Mouse (Mus musculus): ENCODE results near the gene Lrp1. TPM values are rescaled to one million over a fixed set of nuclear protein-coding genes. Genes with fewer than 3 reads are reported as not detected.

Gene Lrp1
- polyA plus RNA-seq, 2 experiments = 146 to 261 TPM

- Histone ChIP-seq H3K4me2 (replicated peaks; ENCODE audit: low read depth, low read length, severe bottlenecking) (no peak overlapping the region), H3K27me3 (ENCODE audit: control insufficient read depth, insufficient read depth, low read length) (no peaks in the 10 kb centered on the region), H3K27ac (replicated peaks; ENCODE audit: low read depth, low read length) (no peak overlapping the region), H3K4me1 (ENCODE audit: control insufficient read depth, insufficient read depth, low read length) (peaks cover under 1% of the 10 kb centered on the region; the same call in 1 of the 2 replicates), H3K4me3 (replicated peaks; ENCODE audit: low read length) (no peak overlapping the region), H3K9ac (ENCODE audit: low read depth, low read length, severe bottlenecking) (no peak overlapping the region), H3K36me3 (ENCODE audit: control insufficient read depth, insufficient read depth, low read length) (peaks cover 96% of the 10 kb centered on the region), H3K9me3 (ENCODE audit: control insufficient read depth, low read length) (no peaks in the 10 kb centered on the region)
- WGBS = 82% methylated on average over 7 of the region's 7 CpGs
- ATAC-seq (ENCODE audit: low FRiP score, low read depth) (no peak), DNase-seq (ENCODE audit: low spot score) (no peak)
- no peak for TF ChIP-seq POLR2A (IDR thresholded peaks at IDR 0.05; ENCODE audit: borderline replicate concordance, extremely low read depth, insufficient read depth, insufficient read length)
Observed at GRCm38 (mm10) chr10:127590831-127591451, 30.0 kb downstream of the Lrp1 start.

- Histone ChIP-seq H3K4me1 (ENCODE audit: control insufficient read depth, insufficient read depth, low read length) (no peaks in the 10 kb centered on the region), H3K36me3 (ENCODE audit: control insufficient read depth, insufficient read depth, low read length) (peaks cover 96% of the 10 kb centered on the region), H3K9me3 (ENCODE audit: control insufficient read depth, low read length) (no peaks in the 10 kb centered on the region), H3K9ac (ENCODE audit: low read depth, low read length, severe bottlenecking) (no peak overlapping the region), H3K27ac (replicated peaks; ENCODE audit: low read depth, low read length) (no peak overlapping the region), H3K27me3 (ENCODE audit: control insufficient read depth, insufficient read depth, low read length) (no peaks in the 10 kb centered on the region), H3K4me3 (replicated peaks; ENCODE audit: low read length) (no peak overlapping the region), H3K4me2 (replicated peaks; ENCODE audit: low read depth, low read length, severe bottlenecking) (no peak overlapping the region)
- TF ChIP-seq POLR2A (IDR thresholded peaks at IDR 0.05; ENCODE audit: borderline replicate concordance, extremely low read depth, insufficient read depth, insufficient read length) = no peak
- ATAC-seq (ENCODE audit: low FRiP score, low read depth) = no peak
- 88% methylated on average over 12 of the region's 12 CpGs for WGBS
- no peak for DNase-seq (ENCODE audit: low spot score)
Observed at GRCm38 (mm10) chr10:127590256-127590655, 30.7 kb downstream of the Lrp1 start.

GRCm38 (mm10) chr10:127587776-127588175, 33.2 kb downstream of the Lrp1 start:
- no peaks in the 10 kb centered on the region for H3K9me3 ChIP-seq (ENCODE audit: control insufficient read depth, low read length)
- peaks cover 96% of the 10 kb centered on the region for H3K36me3 ChIP-seq (ENCODE audit: control insufficient read depth, insufficient read depth, low read length)
- 87% methylated on average over 8 of the region's 8 CpGs for WGBS
- H3K9ac ChIP-seq (ENCODE audit: low read depth, low read length, severe bottlenecking) = no peak overlapping the region
- H3K4me3 ChIP-seq (replicated peaks; ENCODE audit: low read length) = no peak overlapping the region
- no peak for TF ChIP-seq POLR2A (IDR thresholded peaks at IDR 0.05; ENCODE audit: borderline replicate concordance, extremely low read depth, insufficient read depth, insufficient read length)
- H3K27me3 ChIP-seq (ENCODE audit: control insufficient read depth, insufficient read depth, low read length) = no peaks in the 10 kb centered on the region
- H3K27ac ChIP-seq (replicated peaks; ENCODE audit: low read depth, low read length) = no peak overlapping the region
- ATAC-seq (ENCODE audit: low FRiP score, low read depth) (no peak), DNase-seq (ENCODE audit: low spot score) (no peak)
- H3K4me2 ChIP-seq (replicated peaks; ENCODE audit: low read depth, low read length, severe bottlenecking) = no peak overlapping the region
- no peaks in the 10 kb centered on the region for H3K4me1 ChIP-seq (ENCODE audit: control insufficient read depth, insufficient read depth, low read length)

GRCm38 (mm10) chr10:127586209-127586608, 34.7 kb downstream of the Lrp1 start:
- ATAC-seq (ENCODE audit: low FRiP score, low read depth) (no peak), DNase-seq (ENCODE audit: low spot score) (no peak)
- 70% methylated on average over 4 of the region's 4 CpGs for WGBS
- H3K4me3 ChIP-seq (replicated peaks; ENCODE audit: low read length) = no peak overlapping the region
- H3K9ac ChIP-seq (ENCODE audit: low read depth, low read length, severe bottlenecking) = no peak overlapping the region
- H3K27ac ChIP-seq (replicated peaks; ENCODE audit: low read depth, low read length) = no peak overlapping the region
- no peaks in the 10 kb centered on the region for H3K27me3 ChIP-seq (ENCODE audit: control insufficient read depth, insufficient read depth, low read length)
- H3K4me1 ChIP-seq (ENCODE audit: control insufficient read depth, insufficient read depth, low read length) = no peaks in the 10 kb centered on the region
- no peak for TF ChIP-seq POLR2A (IDR thresholded peaks at IDR 0.05; ENCODE audit: borderline replicate concordance, extremely low read depth, insufficient read depth, insufficient read length)
- no peak overlapping the region for H3K4me2 ChIP-seq (replicated peaks; ENCODE audit: low read depth, low read length, severe bottlenecking)
- peaks cover 96% of the 10 kb centered on the region for H3K36me3 ChIP-seq (ENCODE audit: control insufficient read depth, insufficient read depth, low read length)
- H3K9me3 ChIP-seq (ENCODE audit: control insufficient read depth, low read length) = no peaks in the 10 kb centered on the region

GRCm38 (mm10) chr10:127585598-127585997, 35.4 kb downstream of the Lrp1 start:
- Histone ChIP-seq H3K4me3 (replicated peaks; ENCODE audit: low read length) (no peak overlapping the region), H3K27me3 (ENCODE audit: control insufficient read depth, insufficient read depth, low read length) (no peaks in the 10 kb centered on the region), H3K27ac (replicated peaks; ENCODE audit: low read depth, low read length) (no peak overlapping the region), H3K4me1 (ENCODE audit: control insufficient read depth, insufficient read depth, low read length) (no peaks in the 10 kb centered on the region), H3K9me3 (ENCODE audit: control insufficient read depth, low read length) (no peaks in the 10 kb centered on the region), H3K36me3 (ENCODE audit: control insufficient read depth, insufficient read depth, low read length) (peaks cover 97% of the 10 kb centered on the region), H3K9ac (ENCODE audit: low read depth, low read length, severe bottlenecking) (no peak overlapping the region), H3K4me2 (replicated peaks; ENCODE audit: low read depth, low read length, severe bottlenecking) (no peak overlapping the region)
- 90% methylated on average over 2 of the region's 2 CpGs for WGBS
- ATAC-seq (ENCODE audit: low FRiP score, low read depth) (no peak), DNase-seq (ENCODE audit: low spot score) (no peak)
- no peak for TF ChIP-seq POLR2A (IDR thresholded peaks at IDR 0.05; ENCODE audit: borderline replicate concordance, extremely low read depth, insufficient read depth, insufficient read length)
